17 mouse cellular contexts compared by ENCODE assay signal in genomic region chr11:94680639-94681038, GRCm38 (mm10). TPM values are rescaled to one million over a fixed set of nuclear protein-coding genes. Genes with fewer than 3 reads are reported as not detected.
DNase-seq lines count a peak whose midpoint lies in the region; ATAC-seq and TF ChIP-seq lines count a peak whose summit lies in the region.
"Had no signal": no experiment of that assay in that cellular context is flagged by ENCODE, and none has a peak within 500 bp of the region (broad histone marks: within the 10 kb centered on the region; RNA-seq: fewer than 3 reads in every experiment).

No protein-coding gene starts in this region.

- H3K9ac ChIP-seq in liver, postnatal 0 days (replicated peaks), result no peak overlapping the region
- H3K9ac ChIP-seq in liver, embryonic 12.5 days, result no peak overlapping the region
- H3K9ac ChIP-seq: forebrain, embryonic 13.5 days; midbrain, embryonic 12.5 days had no signal

- 0 out of 2 replicates have a peak, but pooled peaks cover 6% of the 10 kb centered on the region for H3K4me1 ChIP-seq in liver, postnatal 0 days (ENCODE audit: insufficient read depth)
- peaks cover 20% of the 10 kb centered on the region for H3K4me1 ChIP-seq in liver, embryonic 12.5 days
- no peaks in the 10 kb centered on the region for H3K4me1 ChIP-seq in bone marrow, adult 2 months (ENCODE audit: control insufficient read depth, insufficient read depth, low read length)

- no peaks in the 10 kb centered on the region for H3K9me3 ChIP-seq in liver, postnatal 0 days (ENCODE audit: low read length)
- no peaks in the 10 kb centered on the region for H3K9me3 ChIP-seq in liver, embryonic 12.5 days (replicated peaks)
- H3K9me3 ChIP-seq: forebrain, embryonic 13.5 days; midbrain, embryonic 12.5 days had no signal

- TF ChIP-seq EP300 in liver, postnatal 0 days (IDR thresholded peaks at IDR 0.05; ENCODE audit: low read depth), result no peak

- ATAC-seq in liver, postnatal 0 days, result no peak
- no peak for ATAC-seq in liver, embryonic 12.5 days
- ATAC-seq: forebrain, embryonic 13.5 days had no signal

- TF ChIP-seq POLR2A in bone marrow, adult 2 months (IDR thresholded peaks at IDR 0.05; ENCODE audit: borderline replicate concordance, control insufficient read depth, low read depth, low read length), result no peak

- no peak for DNase-seq in gastrocnemius, adult 2 months
- no peak for DNase-seq in gastrocnemius, postnatal 36 days
- no peak for DNase-seq in liver, postnatal 0 days
- DNase-seq in B cell, adult 2 months, result peak; percentile 15 to 24
- no peak for DNase-seq in heart, postnatal 4 days
- DNase-seq: adrenal gland, postnatal 14 days; heart, postnatal 36 days; kidney, postnatal 14 days; layer of hippocampus, postnatal 36 days; right cerebral cortex, postnatal 4 days had no signal

- H3K4me3 ChIP-seq in gastrocnemius, adult 2 months, result no peak overlapping the region
- H3K4me3 ChIP-seq in liver, postnatal 0 days (ENCODE audit: low read depth, low read length), result no peak overlapping the region
- H3K4me3 ChIP-seq in liver, embryonic 12.5 days, result no peak overlapping the region
- H3K4me3 ChIP-seq in bone marrow, adult 2 months (replicated peaks; ENCODE audit: control insufficient read depth, low read depth, low read length), result no peak overlapping the region
- H3K4me3 ChIP-seq: forebrain, embryonic 13.5 days; midbrain, embryonic 12.5 days had no signal

- no peak overlapping the region for H3K4me2 ChIP-seq in liver, postnatal 0 days (ENCODE audit: low read depth, low read length)
- H3K4me2 ChIP-seq in liver, embryonic 12.5 days, result no peak overlapping the region
- H3K4me2 ChIP-seq: forebrain, embryonic 13.5 days; midbrain, embryonic 12.5 days had no signal

- H3K36me3 ChIP-seq in liver, postnatal 0 days (replicated peaks; ENCODE audit: insufficient read depth, low read length), result no peaks in the 10 kb centered on the region
- H3K36me3 ChIP-seq in liver, embryonic 12.5 days, result no peaks in the 10 kb centered on the region
- H3K36me3 ChIP-seq: midbrain, embryonic 12.5 days had no signal

- H3K27me3 ChIP-seq in liver, postnatal 0 days (ENCODE audit: insufficient read depth, low read length), result no peaks in the 10 kb centered on the region
- no peaks in the 10 kb centered on the region for H3K27me3 ChIP-seq in liver, embryonic 12.5 days (replicated peaks)
- H3K27me3 ChIP-seq: forebrain, embryonic 13.5 days; midbrain, embryonic 12.5 days had no signal

- TF ChIP-seq CTCF in gastrocnemius, adult 2 months (IDR thresholded peaks at IDR 0.05), result peak; percentile 27; the same call in 1 of the 2 replicates
- peak; percentile 43 for TF ChIP-seq CTCF in liver, postnatal 0 days (IDR thresholded peaks at IDR 0.05; ENCODE audit: low read depth)
- TF ChIP-seq CTCF in bone marrow, adult 2 months (IDR thresholded peaks at IDR 0.05; ENCODE audit: control insufficient read depth, insufficient read depth, low read length), result peak; percentile 17; the same call in 1 of the 2 replicates

- intact Hi-C loops in gastrocnemius, adult 2 months (cut with DNase I), result no loop called here
- intact Hi-C loops in gastrocnemius, postnatal 36 days (cut with DNase I), result no loop called here

- H3K27ac ChIP-seq in gastrocnemius, adult 2 months, result no peak overlapping the region
- no peak overlapping the region for H3K27ac ChIP-seq in liver, postnatal 0 days (ENCODE audit: low read depth)
- no peak overlapping the region for H3K27ac ChIP-seq in liver, embryonic 12.5 days
- H3K27ac ChIP-seq in bone marrow, adult 2 months (ENCODE audit: control insufficient read depth, insufficient read depth, low read depth, low read length, poor library complexity), result no peak overlapping the region
- H3K27ac ChIP-seq: forebrain, embryonic 13.5 days; midbrain, embryonic 12.5 days had no signal

RNA-seq across cellular contexts. Expression of gene Xylt2, which starts 3.3 kb away (rescaled TPM):
- 1 to 10 TPM; 3.6 to 3.9 TPM for total RNA-seq in gastrocnemius, adult 2 months (2021)
- 1 to 10 TPM; 3.2 to 4.5 TPM for total RNA-seq in gastrocnemius, postnatal 36 days (2021)
- polyA plus RNA-seq in liver, postnatal 0 days (2015; fragmentation: Nextera tagmentation; extraction: Ambion mirVana), result 2.7 and 2.9 TPM in 2 replicates
- polyA plus RNA-seq in liver, embryonic 12.5 days (2016; fragmentation: Nextera tagmentation; extraction: Ambion mirVana), result 7.0 and 7.1 TPM in 2 replicates
- polyA plus RNA-seq in bone marrow, adult 2 months (2011; ENCODE audit: insufficient read depth, insufficient read length, low replicate concordance, missing spikeins), result 6.3 and 7.4 TPM in 2 replicates
- total RNA-seq in heart, postnatal 4 days (2021), result 10 to 100 TPM; 17.9 to 20.4 TPM

RNA-seq across cellular contexts. Expression of gene Gm11541, which starts 23.7 kb away (rescaled TPM):
- not detected for total RNA-seq in gastrocnemius, adult 2 months (2021)
- not detected for total RNA-seq in gastrocnemius, postnatal 36 days (2021)
- not detected in 2 replicates for polyA plus RNA-seq in liver, postnatal 0 days (2015; fragmentation: Nextera tagmentation; extraction: Ambion mirVana)
- not detected in 2 replicates for polyA plus RNA-seq in liver, embryonic 12.5 days (2016; fragmentation: Nextera tagmentation; extraction: Ambion mirVana)
- not detected in 2 replicates for polyA plus RNA-seq in bone marrow, adult 2 months (2011; ENCODE audit: insufficient read depth, insufficient read length, low replicate concordance, missing spikeins)
- not detected for total RNA-seq in heart, postnatal 4 days (2021)
- total RNA-seq: adrenal gland, postnatal 14 days; common myeloid progenitor, adult 5-6 weeks; gastrocnemius, adult 18-20 months; heart, adult 8-10 months; heart, postnatal 36 days; layer of hippocampus, postnatal 36 days had no signal
- polyA plus RNA-seq: forebrain, embryonic 13.5 days; midbrain, embryonic 12.5 days had no signal

RNA-seq across cellular contexts. Expression of gene Eme1, which starts 26.9 kb away (rescaled TPM):
- not detected for total RNA-seq in gastrocnemius, adult 2 months (2021)
- total RNA-seq in gastrocnemius, postnatal 36 days (2021), result under 1 TPM in 1 of 2 experiments, not detected in 1; 0.26 TPM
- polyA plus RNA-seq in liver, postnatal 0 days (2015; fragmentation: Nextera tagmentation; extraction: Ambion mirVana), result 4.5 and 4.9 TPM in 2 replicates
- polyA plus RNA-seq in liver, embryonic 12.5 days (2016; fragmentation: Nextera tagmentation; extraction: Ambion mirVana), result 22.7 and 25.0 TPM in 2 replicates
- polyA plus RNA-seq in bone marrow, adult 2 months (2011; ENCODE audit: insufficient read depth, insufficient read length, low replicate concordance, missing spikeins), result 9.2 and 15.3 TPM in 2 replicates
- 1 to 10 TPM; 4.2 to 5.1 TPM for total RNA-seq in heart, postnatal 4 days (2021)
- total RNA-seq: gastrocnemius, adult 18-20 months; layer of hippocampus, postnatal 36 days had no signal

RNA-seq across cellular contexts. Expression of gene Mrpl27, which starts 27.1 kb away (rescaled TPM):
- 10 to 100 TPM; 50.4 to 59.8 TPM for total RNA-seq in gastrocnemius, adult 2 months (2021)
- total RNA-seq in gastrocnemius, postnatal 36 days (2021), result 10 to 100 TPM; 45.0 to 50.1 TPM
- polyA plus RNA-seq in liver, postnatal 0 days (2015; fragmentation: Nextera tagmentation; extraction: Ambion mirVana), result 73.2 and 81.4 TPM in 2 replicates
- polyA plus RNA-seq in liver, embryonic 12.5 days (2016; fragmentation: Nextera tagmentation; extraction: Ambion mirVana), result 89.1 and 95.3 TPM in 2 replicates
- polyA plus RNA-seq in bone marrow, adult 2 months (2011; ENCODE audit: insufficient read depth, insufficient read length, low replicate concordance, missing spikeins), result 24.6 and 30.4 TPM in 2 replicates
- 10 to 100 TPM; 72.9 to 78.9 TPM for total RNA-seq in heart, postnatal 4 days (2021)

RNA-seq across cellular contexts. Expression of gene Lrrc59, which starts 51.1 kb away (rescaled TPM):
- total RNA-seq in gastrocnemius, adult 2 months (2021), result 10 to 100 TPM; 35.8 to 37.5 TPM
- 10 to 100 TPM; 31.3 to 31.4 TPM for total RNA-seq in gastrocnemius, postnatal 36 days (2021)
- polyA plus RNA-seq in liver, postnatal 0 days (2015; fragmentation: Nextera tagmentation; extraction: Ambion mirVana), result 51.7 and 57.0 TPM in 2 replicates
- 182 and 186 TPM in 2 replicates for polyA plus RNA-seq in liver, embryonic 12.5 days (2016; fragmentation: Nextera tagmentation; extraction: Ambion mirVana)
- 16.6 and 26.1 TPM in 2 replicates for polyA plus RNA-seq in bone marrow, adult 2 months (2011; ENCODE audit: insufficient read depth, insufficient read length, low replicate concordance, missing spikeins)
- total RNA-seq in heart, postnatal 4 days (2021), result 10 to 100 TPM; 85.0 to 91.8 TPM

Comparison
In these comparisons a context has a peak if more than half of its experiments do, and no peak if none do; other contexts are left out.
1. DNase-seq: peak in B cell, adult 2 months (2 of 2); none in gastrocnemius, adult 2 months (single experiment), gastrocnemius, postnatal 36 days (0 of 2), liver, postnatal 0 days (single experiment) and heart, postnatal 4 days (single experiment).
2. RNA of gene Eme1, which starts 26.9 kb away (total RNA-seq): 4.2 to 5.1 TPM in heart, postnatal 4 days; 0.26 TPM in gastrocnemius, postnatal 36 days and not detected in gastrocnemius, adult 2 months; every median in the first group is over 4 times any median in the second.
3. Peak in every context shown above with its lines, with median percentiles within 50 percentile points of each other: CTCF ChIP-seq.